Mouse (Mus musculus) hindbrain, embryonic 15.5 days (tissue): ENCODE data around the gene Tmf1. TPM values are rescaled to one million over a fixed set of nuclear protein-coding genes. Genes with fewer than 3 reads are reported as not detected.

Experiments
- ATAC-seq: fragments of 200-750 bp; cut with Nextera tagmentation; 2 replicates; pipeline ENCODE4 v1.8.0; 2017; ENCODE audit warnings: low read depth, moderate number of reproducible peaks, moderate TSS enrichment; ENCODE audit not compliant: low FRiP score
- H3K27ac ChIP-seq: fragments of 300-500 bp; sonication (generic); replicated peaks from 2 replicates; pipeline ENCODE4 v1.5.1; 2015; ENCODE audit warnings: mild to moderate bottlenecking, inconsistent platforms
- H3K27me3 ChIP-seq: fragments of 300-500 bp; sonication (generic); 2 replicates; pipeline ENCODE4 v1.6.1; 2015; ENCODE audit warnings: control low read depth, inconsistent platforms
- H3K36me3 ChIP-seq: fragments of 300-500 bp; sonication (generic); 2 replicates; pipeline ENCODE4 v1.6.1; 2015; ENCODE audit warnings: control low read depth, inconsistent platforms
- H3K4me1 ChIP-seq: fragments of 300-500 bp; sonication (generic); replicated peaks from 2 replicates; pipeline ENCODE4 v1.6.1; 2015; ENCODE audit warnings: control low read depth, inconsistent platforms
- H3K4me2 ChIP-seq: fragments of 300-500 bp; sonication (generic); 2 replicates; pipeline ENCODE4 v1.6.1; 2015; ENCODE audit warnings: moderate library complexity, mild to moderate bottlenecking, inconsistent platforms
- H3K4me3 ChIP-seq: fragments of 300-500 bp; sonication (generic); 2 replicates; pipeline ENCODE4 v1.5.1; 2015; ENCODE audit warnings: mild to moderate bottlenecking, inconsistent platforms
- H3K9ac ChIP-seq: fragments of 300-500 bp; sonication (generic); 2 replicates; pipeline ENCODE4 v1.6.1; 2015; ENCODE audit warnings: inconsistent platforms
- H3K9me3 ChIP-seq: fragments of 300-500 bp; sonication (generic); 2 replicates; pipeline ENCODE4 v1.6.1; 2016; ENCODE audit warnings: control low read depth, inconsistent platforms
- WGBS: fragments of 180-500 bp; shearing (Covaris S2); methylation state at CpG from one replicate; pipeline ENCODE4 v1.1.7; 2015; 5-methylcytosine and 5-hydroxymethylcytosine counted together
- polyA plus RNA-seq: library from polyadenylated mRNA; unstranded; fragments of >200 nt; fragmentation: Nextera tagmentation; extraction: Ambion mirVana; gene quantifications from 2 replicates; pipeline ENCODE4 v1.2.1, GENCODE M21; 2015

The Tmf1 gene
- polyA plus RNA-seq, 1 experiment from 2014 or later: 33.0 TPM

GRCm38 (mm10) chr6:97179367-97179828 is 476 bp upstream of the Tmf1 start:
- peak; percentile 81 for ATAC-seq
- Histone ChIP-seq H3K36me3 (peaks cover 7% of the 10 kb centered on the region; the same call in 1 of the 2 replicates), H3K4me2 (peak overlapping the region; percentile 80), H3K9ac (peak overlapping the region; percentile 95), H3K4me1 (peaks cover 23% of the 10 kb centered on the region), H3K27ac (peak overlapping the region; percentile 87), H3K4me3 (peak overlapping the region; percentile 99), H3K27me3 (no peaks in the 10 kb centered on the region), H3K9me3 (no peaks in the 10 kb centered on the region)
- 7% methylated on average over 11 of the region's 11 CpGs for WGBS

GRCm38 (mm10) chr6:97175716-97176115 is 3.2 kb downstream of the Tmf1 start:
- peaks cover 26% of the 10 kb centered on the region for H3K36me3 ChIP-seq
- 76% methylated on average over 11 of the region's 11 CpGs for WGBS
- no peak overlapping the region for H3K4me2 ChIP-seq
- no peak for ATAC-seq
- no peaks in the 10 kb centered on the region for H3K9me3 ChIP-seq
- no peak overlapping the region for H3K4me3 ChIP-seq
- no peak overlapping the region for H3K27ac ChIP-seq
- H3K9ac ChIP-seq: no peak overlapping the region
- peaks cover 23% of the 10 kb centered on the region for H3K4me1 ChIP-seq
- H3K27me3 ChIP-seq: no peaks in the 10 kb centered on the region

DNA sequence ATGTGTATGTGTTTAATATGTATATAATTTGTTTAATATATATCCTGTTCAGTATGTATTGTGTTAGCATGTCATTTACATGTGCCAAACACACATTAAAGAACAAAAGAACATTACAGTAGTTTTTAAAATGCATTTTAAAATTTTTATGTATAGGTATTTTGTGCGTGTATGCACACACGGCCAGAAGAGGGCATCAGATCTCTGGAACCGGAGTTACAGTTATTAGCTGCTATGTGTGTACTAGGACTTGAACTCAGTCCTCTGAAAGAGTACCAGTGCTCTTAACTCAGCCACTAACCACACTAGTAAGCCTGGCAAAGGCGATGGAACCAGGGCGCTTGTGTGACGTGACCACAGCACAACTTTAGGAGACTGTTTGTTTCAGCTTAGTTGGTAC is 28.8 kb downstream of the Tmf1 start:
- H3K4me3 ChIP-seq: no peak overlapping the region
- H3K36me3 ChIP-seq: peaks cover 5% of the 10 kb centered on the region; the same call in 1 of the 2 replicates
- no peak overlapping the region for H3K9ac ChIP-seq
- ATAC-seq: no peak
- H3K27ac ChIP-seq: no peak overlapping the region
- H3K9me3 ChIP-seq: no peaks in the 10 kb centered on the region
- 80% methylated on average over 6 of the region's 6 CpGs for WGBS
- peaks cover 26% of the 10 kb centered on the region for H3K4me1 ChIP-seq
- no peaks in the 10 kb centered on the region for H3K27me3 ChIP-seq
- no peak overlapping the region for H3K4me2 ChIP-seq

DNA sequence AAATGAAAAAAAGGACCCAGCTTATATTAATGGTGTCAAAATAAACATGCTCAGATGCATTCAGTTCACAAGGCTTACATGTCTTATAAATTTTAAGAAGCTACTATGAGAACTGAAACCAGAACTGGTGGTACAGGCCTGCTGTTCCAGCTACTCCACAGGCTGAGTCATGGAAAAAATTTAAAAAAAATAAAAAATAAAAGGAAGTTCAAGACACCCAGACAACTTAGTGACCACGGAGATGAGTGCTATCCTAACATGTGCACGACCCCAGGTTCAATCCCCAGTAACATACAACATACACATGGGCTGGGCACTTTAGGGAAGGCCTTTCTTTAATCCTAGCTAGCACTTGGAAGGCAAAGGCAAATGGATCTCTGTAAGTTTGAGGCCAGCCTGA is 29.2 kb downstream of the Tmf1 start:
- H3K4me2 ChIP-seq: peak overlapping the region; percentile 94; the same call in 1 of the 2 replicates
- no peaks in the 10 kb centered on the region for H3K27me3 ChIP-seq
- no peak overlapping the region for H3K4me3 ChIP-seq
- H3K36me3 ChIP-seq: peaks cover 5% of the 10 kb centered on the region; the same call in 1 of the 2 replicates
- H3K27ac ChIP-seq: no peak overlapping the region
- no peak overlapping the region for H3K9ac ChIP-seq
- H3K4me1 ChIP-seq: peaks cover 26% of the 10 kb centered on the region
- ATAC-seq: no peak
- no peaks in the 10 kb centered on the region for H3K9me3 ChIP-seq
- WGBS: 91% methylated on average over 2 of the region's 2 CpGs

- Histone ChIP-seq H3K27ac (peak within 1 kb of the TSS; percentile 82), H3K9ac (peak within 1 kb of the TSS; percentile 74), H3K36me3 (peaks cover 3% of the 10 kb centered on the region; the same call in 1 of the 2 replicates), H3K4me2 (peak within 1 kb of the TSS; percentile 94), H3K27me3 (no peaks in the 10 kb centered on the region), H3K4me1 (peaks cover 26% of the 10 kb centered on the region), H3K9me3 (no peaks in the 10 kb centered on the region), H3K4me3 (peak within 1 kb of the TSS; percentile 60)
- peak; percentile 60 for ATAC-seq
- 2% methylated on average over 56 of the region's 56 CpGs for WGBS
These were observed 30.3 kb downstream of the Tmf1 start, which contains the start of gene Eogt for GRCm38 (mm10) chr6:97148383-97149251. Eogt (minus strand) TSS chr6:97149182.

- peak overlapping the region; percentile 82 for H3K27ac ChIP-seq
- H3K27me3 ChIP-seq: no peaks in the 10 kb centered on the region
- peak overlapping the region; percentile 74 for H3K9ac ChIP-seq
- H3K36me3 ChIP-seq: no peaks in the 10 kb centered on the region
- H3K4me3 ChIP-seq: peak overlapping the region; percentile 60
- peak overlapping the region; percentile 94 for H3K4me2 ChIP-seq
- WGBS: 17% methylated on average over 18 of the region's 18 CpGs
- peak; percentile 81 for ATAC-seq
- peaks cover 26% of the 10 kb centered on the region for H3K4me1 ChIP-seq
- H3K9me3 ChIP-seq: no peaks in the 10 kb centered on the region
These were observed 31.1 kb downstream of the Tmf1 start for GRCm38 (mm10) chr6:97147755-97148382.

- no peak for ATAC-seq
- Histone ChIP-seq H3K4me3 (no peak overlapping the region), H3K36me3 (peaks cover 4% of the 10 kb centered on the region), H3K27ac (no peak overlapping the region), H3K9ac (no peak overlapping the region), H3K4me1 (peaks cover 26% of the 10 kb centered on the region), H3K4me2 (no peak overlapping the region), H3K9me3 (no peaks in the 10 kb centered on the region), H3K27me3 (no peaks in the 10 kb centered on the region)
- 90% methylated on average over 7 of the region's 7 CpGs for WGBS
These were observed 33.8 kb downstream of the Tmf1 start for GRCm38 (mm10) chr6:97145156-97145555.

- H3K9ac ChIP-seq: no peak overlapping the region
- H3K27ac ChIP-seq: no peak overlapping the region
- no peaks in the 10 kb centered on the region for H3K9me3 ChIP-seq
- no peaks in the 10 kb centered on the region for H3K27me3 ChIP-seq
- 31% methylated on average over 7 of the region's 7 CpGs for WGBS
- ATAC-seq: no peak
- H3K36me3 ChIP-seq: peaks cover 11% of the 10 kb centered on the region
- H3K4me3 ChIP-seq: no peak overlapping the region
- peaks cover 23% of the 10 kb centered on the region for H3K4me1 ChIP-seq
- no peak overlapping the region for H3K4me2 ChIP-seq
These were observed 34.6 kb downstream of the Tmf1 start for GRCm38 (mm10) chr6:97144359-97144758.

DNA sequence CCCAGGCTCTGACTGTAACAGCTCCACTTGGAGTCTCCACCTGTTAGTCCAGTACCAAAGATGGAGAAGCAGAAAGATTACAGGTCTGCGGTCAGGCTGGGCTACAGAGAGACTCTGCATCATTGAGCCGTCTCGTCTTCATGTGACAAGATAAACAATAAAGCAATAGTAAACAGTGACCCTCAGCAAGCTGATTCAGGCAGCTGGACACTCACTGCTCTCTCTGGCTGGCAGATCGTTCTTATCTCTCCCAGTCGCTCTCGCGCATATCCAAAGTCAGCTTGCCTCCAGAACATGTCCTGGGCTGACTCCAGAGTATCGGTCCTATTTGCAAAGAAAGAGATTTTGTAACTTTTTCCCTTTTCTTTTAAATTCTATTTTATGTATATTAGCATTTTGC is 36.3 kb downstream of the Tmf1 start:
- Histone ChIP-seq H3K4me1 (peaks cover 8% of the 10 kb centered on the region), H3K9me3 (no peaks in the 10 kb centered on the region), H3K4me3 (no peak overlapping the region), H3K27ac (no peak overlapping the region), H3K36me3 (peaks cover 13% of the 10 kb centered on the region), H3K4me2 (no peak overlapping the region), H3K9ac (no peak overlapping the region), H3K27me3 (no peaks in the 10 kb centered on the region)
- no peak for ATAC-seq
- WGBS: 88% methylated on average over 8 of the region's 8 CpGs

- no peak overlapping the region for H3K9ac ChIP-seq
- 86% methylated on average over 7 of the region's 7 CpGs for WGBS
- no peak overlapping the region for H3K4me3 ChIP-seq
- no peak for ATAC-seq
- no peaks in the 10 kb centered on the region for H3K27me3 ChIP-seq
- H3K4me1 ChIP-seq: no peaks in the 10 kb centered on the region
- H3K4me2 ChIP-seq: no peak overlapping the region
- no peak overlapping the region for H3K27ac ChIP-seq
- H3K36me3 ChIP-seq: peaks cover 13% of the 10 kb centered on the region
- no peaks in the 10 kb centered on the region for H3K9me3 ChIP-seq
These were observed 37.1 kb downstream of the Tmf1 start for GRCm38 (mm10) chr6:97141811-97142210.

- no peak overlapping the region for H3K4me2 ChIP-seq
- H3K27me3 ChIP-seq: no peaks in the 10 kb centered on the region
- H3K9ac ChIP-seq: no peak overlapping the region
- no peak overlapping the region for H3K27ac ChIP-seq
- 70% methylated on average over 5 of the region's 5 CpGs for WGBS
- no peaks in the 10 kb centered on the region for H3K9me3 ChIP-seq
- no peak overlapping the region for H3K4me3 ChIP-seq
- H3K4me1 ChIP-seq: no peaks in the 10 kb centered on the region
- no peak for ATAC-seq
- H3K36me3 ChIP-seq: peaks cover 10% of the 10 kb centered on the region; the same call in 1 of the 2 replicates
These were observed 46.1 kb downstream of the Tmf1 start for GRCm38 (mm10) chr6:97132707-97133303.

GRCm38 (mm10) chr6:97131808-97132207 is 47.1 kb downstream of the Tmf1 start:
- Histone ChIP-seq H3K4me3 (no peak overlapping the region), H3K27ac (no peak overlapping the region), H3K36me3 (peaks cover 10% of the 10 kb centered on the region; the same call in 1 of the 2 replicates), H3K4me1 (no peaks in the 10 kb centered on the region), H3K4me2 (no peak overlapping the region), H3K27me3 (no peaks in the 10 kb centered on the region), H3K9me3 (no peaks in the 10 kb centered on the region), H3K9ac (no peak overlapping the region)
- no peak for ATAC-seq
- WGBS: 64% methylated on average over 4 of the region's 4 CpGs
